Mouse (Mus musculus) CH12.LX (cell line): ENCODE results near the gene Stau1. TPM values are rescaled to one million over a fixed set of nuclear protein-coding genes. Genes with fewer than 3 reads are reported as not detected.

ENCODE experiments used
- DNase-seq: peaks from one replicate; pipeline ENCODE4 v3.0.0-alpha.2; 2013; ENCODE audit errors: extremely low read depth
- H3K27ac ChIP-seq: 2 replicates; pipeline ENCODE4 v1.5.1; 2012; ENCODE audit warnings: low read depth, mild to moderate bottlenecking, control low read depth, moderate library complexity; ENCODE audit not compliant: insufficient read depth
- H3K27me3 ChIP-seq: replicated peaks from 2 replicates; pipeline ENCODE3; 2012; ENCODE audit warnings: inconsistent platforms
- H3K36me3 ChIP-seq, 2 experiments: replicated peaks in 1 of 2; 2 replicates each; pipeline versions ENCODE3 to v1.6.1; 2012; ENCODE audit warnings: inconsistent platforms in 1 of 2, low read length in 1 of 2, mild to moderate bottlenecking in 1 of 2, mixed read lengths in 1 of 2, moderate library complexity in 1 of 2; ENCODE audit not compliant: control insufficient read depth in 1 of 2, insufficient read depth in 1 of 2
- H3K4me1 ChIP-seq, 2 experiments: 2 replicates each; pipeline ENCODE4 v1.6.1; 2012; ENCODE audit warnings: inconsistent platforms in 1 of 2, moderate library complexity in 1 of 2; ENCODE audit not compliant: insufficient read depth in 2 of 2, control insufficient read depth in 1 of 2
- H3K4me2 ChIP-seq: 2 replicates; pipeline ENCODE4 v1.6.1; 2012; ENCODE audit warnings: low read depth, mild to moderate bottlenecking, control low read depth; ENCODE audit not compliant: poor library complexity, insufficient read depth, severe bottlenecking
- H3K4me3 ChIP-seq, 3 experiments: fragments of 150-350 bp in 1 of 3; sonication (generic) in 1 of 3; replicated peaks in 1 of 3; 2 replicates each; pipeline versions ENCODE3 to v1.5.1; 2011 to 2012; ENCODE audit warnings: low read depth in 2 of 3, low read length in 2 of 3, mild to moderate bottlenecking in 2 of 3, moderate library complexity in 2 of 3, control low read depth in 1 of 3, improper control_type of control experiment in 1 of 3, inconsistent platforms in 1 of 3, mixed read lengths in 1 of 3; ENCODE audit not compliant: poor library complexity in 1 of 3
- H3K79me2 ChIP-seq: replicated peaks from 2 replicates; pipeline ENCODE4 v1.6.1; 2012; ENCODE audit warnings: mild to moderate bottlenecking, moderate library complexity; ENCODE audit not compliant: control insufficient read depth, poor library complexity, insufficient read depth, severe bottlenecking; ENCODE audit errors: extremely low read depth
- H3K9ac ChIP-seq: 2 replicates; pipeline ENCODE4 v1.6.1; 2012; ENCODE audit warnings: low read depth, mild to moderate bottlenecking, control low read depth, moderate library complexity; ENCODE audit not compliant: insufficient read depth
- H3K9me3 ChIP-seq: replicated peaks from 2 replicates; pipeline ENCODE3; 2012; ENCODE audit warnings: low read length, inconsistent platforms, mixed read lengths
- CHD1 ChIP-seq: IDR thresholded peaks from 2 replicates; pipeline ENCODE4 v1.6.1; 2012; ENCODE audit warnings: low read depth, low read length, improper control_type of control experiment, inconsistent platforms
- CHD2 ChIP-seq: IDR thresholded peaks from 2 replicates; pipeline ENCODE4 v1.6.1; 2011; ENCODE audit warnings: low read length, improper control_type of control experiment
- E2F4 ChIP-seq: IDR thresholded peaks from 2 replicates; pipeline ENCODE4 v1.6.1; 2011; ENCODE audit warnings: low read depth, low read length, improper control_type of control experiment; ENCODE audit not compliant: insufficient replicate concordance
- EP300 ChIP-seq: IDR thresholded peaks from 2 replicates; pipeline ENCODE4 v1.6.1; 2011; ENCODE audit warnings: low read length, improper control_type of control experiment
- ETS1 ChIP-seq: conservative IDR thresholded peaks from 2 replicates; pipeline ENCODE4 v1.6.1; 2012; ENCODE audit warnings: low read depth, mild to moderate bottlenecking, inconsistent platforms, low read length, improper control_type of control experiment, moderate library complexity
- GABPA ChIP-seq: IDR thresholded peaks from 2 replicates; pipeline ENCODE4 v1.6.1; 2012; ENCODE audit warnings: low read depth, low read length, improper control_type of control experiment, inconsistent platforms; ENCODE audit not compliant: insufficient replicate concordance
- HCFC1 ChIP-seq: IDR thresholded peaks from 2 replicates; pipeline ENCODE4 v1.6.1; 2012; ENCODE audit warnings: low read depth, mild to moderate bottlenecking, inconsistent platforms, low read length, improper control_type of control experiment
- IRF4 ChIP-seq: IDR thresholded peaks from 2 replicates; pipeline ENCODE4 v1.6.1; 2014; ENCODE audit warnings: low read depth, mild to moderate bottlenecking, inconsistent platforms, low read length, improper control_type of control experiment
- JUND ChIP-seq: conservative IDR thresholded peaks from 2 replicates; pipeline ENCODE4 v1.6.1; 2011; ENCODE audit warnings: low read depth, low read length, improper control_type of control experiment
- KAT2A ChIP-seq: IDR thresholded peaks from 2 replicates; pipeline ENCODE4 v1.6.1; 2012; ENCODE audit warnings: low read length, improper control_type of control experiment, inconsistent platforms; ENCODE audit not compliant: insufficient replicate concordance
- MAFK ChIP-seq: IDR thresholded peaks from 2 replicates; pipeline ENCODE4 v1.6.1; 2011; ENCODE audit warnings: low read length, improper control_type of control experiment; ENCODE audit not compliant: insufficient replicate concordance
- MAX ChIP-seq: IDR thresholded peaks from 2 replicates; pipeline ENCODE4 v1.6.1; 2011; ENCODE audit warnings: low read length, improper control_type of control experiment
- MAZ ChIP-seq: IDR thresholded peaks from 2 replicates; pipeline ENCODE4 v1.6.1; 2012; ENCODE audit warnings: low read depth, mild to moderate bottlenecking, inconsistent platforms, low read length, improper control_type of control experiment, moderate library complexity
- MEF2A ChIP-seq: IDR thresholded peaks from 2 replicates; pipeline ENCODE4 v1.6.1; 2014; ENCODE audit warnings: low read depth, mild to moderate bottlenecking, inconsistent platforms, low read length, improper control_type of control experiment, borderline replicate concordance
- MYC ChIP-seq: IDR thresholded peaks from 2 replicates; pipeline ENCODE4 v1.6.1; 2011; ENCODE audit warnings: low read depth, mild to moderate bottlenecking, improper control_type of control experiment, low read length
- NELFE ChIP-seq: IDR thresholded peaks from 2 replicates; pipeline ENCODE4 v1.6.1; 2011; ENCODE audit warnings: low read depth, low read length, improper control_type of control experiment
- NRF1 ChIP-seq: IDR thresholded peaks from 2 replicates; pipeline ENCODE4 v1.6.1; 2014; ENCODE audit warnings: low read depth, mild to moderate bottlenecking, inconsistent platforms, low read length, improper control_type of control experiment, moderate library complexity
- POLR2A ChIP-seq: IDR thresholded peaks from 2 replicates; pipeline ENCODE4 v1.6.1; 2011; ENCODE audit warnings: low read depth, mild to moderate bottlenecking, improper control_type of control experiment, low read length
- POLR2AphosphoS2 ChIP-seq: IDR thresholded peaks from 2 replicates; pipeline ENCODE4 v1.6.1; 2011; ENCODE audit warnings: low read depth, low read length, improper control_type of control experiment
- RAD21 ChIP-seq: IDR thresholded peaks from 2 replicates; pipeline ENCODE4 v1.6.1; 2011; ENCODE audit warnings: low read depth, mild to moderate bottlenecking, low read length, improper control_type of control experiment, moderate library complexity
- RCOR1 ChIP-seq: conservative IDR thresholded peaks from 2 replicates; pipeline ENCODE4 v1.6.1; 2012; ENCODE audit warnings: low read depth, mild to moderate bottlenecking, inconsistent platforms, low read length, improper control_type of control experiment
- SIN3A ChIP-seq: IDR thresholded peaks from 2 replicates; pipeline ENCODE4 v1.6.1; 2012; ENCODE audit warnings: low read length, improper control_type of control experiment, inconsistent platforms
- TBP ChIP-seq: conservative IDR thresholded peaks from 2 replicates; pipeline ENCODE4 v1.6.1; 2011; ENCODE audit warnings: low read depth, low read length, improper control_type of control experiment
- UBTF ChIP-seq: IDR thresholded peaks from 2 replicates; pipeline ENCODE4 v1.6.1; 2012; ENCODE audit warnings: low read depth, mild to moderate bottlenecking, inconsistent platforms, low read length, improper control_type of control experiment, moderate library complexity
- USF1 ChIP-seq: IDR thresholded peaks from 2 replicates; pipeline ENCODE4 v1.6.1; 2014; ENCODE audit warnings: low read depth, mild to moderate bottlenecking, inconsistent platforms, low read length, improper control_type of control experiment
- USF2 ChIP-seq: conservative IDR thresholded peaks from 2 replicates; pipeline ENCODE4 v1.6.1; 2011; ENCODE audit warnings: low read depth, low read length, improper control_type of control experiment
- ZC3H11A ChIP-seq: IDR thresholded peaks from 2 replicates; pipeline ENCODE4 v1.6.1; 2012; ENCODE audit warnings: low read depth, mild to moderate bottlenecking, inconsistent platforms, low read length, improper control_type of control experiment
- ZMIZ1 ChIP-seq: IDR thresholded peaks from 2 replicates; pipeline ENCODE4 v1.6.1; 2012; ENCODE audit warnings: low read depth, mild to moderate bottlenecking, inconsistent platforms, low read length, improper control_type of control experiment
- dilution Hi-C: fragments of 300-500 bp; cut with MboI; formaldehyde crosslinking; loops from 2 replicates; pipeline ENCODE4 v1.14.3; 2020; ENCODE audit warnings: low sequenced_read_pairs; ENCODE audit not compliant: extremely low pct_unique_long_range_greater_than_20kb, extremely low pct_ligation_motif_present
- in situ Hi-C: fragments of 300-500 bp; cut with MboI; formaldehyde crosslinking; loops from 3 replicates; pipeline ENCODE4 v1.14.3; 2019; ENCODE audit warnings: low sequenced_read_pairs, low pct_ligation_motif_present, low pct_unique_long_range_greater_than_20kb, mixed read lengths
- polyA plus RNA-seq: library from polyadenylated mRNA; unstranded; fragments of >175 nt; gene quantifications from 2 replicates; pipeline ENCODE4 v1.2.1, GENCODE M21; 2012; ENCODE audit warnings: low read depth; ENCODE audit not compliant: insufficient read length
- total RNA-seq, 2 experiments: library from RNA; depleted of rRNA; stranded (reverse); fragments of 300-350 nt in 1 of 2; fragments of >200 nt in 1 of 2; gene quantifications; 2 replicates each; pipeline ENCODE4 v1.2.3; 2012 to 2014

Stau1 gene
- total and polyA plus RNA-seq, 3 experiments, result 8.0 to 36.2 (median 10.3) TPM

- TF ChIP-seq IRF4 (peak; percentile 47; the same call in 1 of the 2 replicates), MEF2A (no peak; the same call in 1 of the 2 replicates), MYC (peak; percentile 80), HCFC1 (peak; percentile 92), UBTF (no peak), E2F4 (0 out of 2 replicates have a peak, but pooled peaks have one; percentile 14), CHD1 (no peak), KAT2A (peak; percentile 83; the same call in 1 of the 2 replicates), ETS1 (no peak), MAX (peak; percentile 91), RAD21 (no peak), EP300 (no peak), NELFE (peak; percentile 79), ZC3H11A (no peak), SIN3A (peak; percentile 75), RCOR1 (no peak), POLR2AphosphoS2 (peak; percentile 65; the same call in 1 of the 2 replicates), JUND (no peak), MAZ (no peak), TBP (peak; percentile 52; the same call in 1 of the 2 replicates)
Observed at GRCm38 (mm10) chr2:167014702-167015381, 18.7 kb upstream of the Stau1 start, which contains the start of gene Ddx27 (continued).

GRCm38 (mm10) chr2:167010546-167010945, 14.4 kb upstream of the Stau1 start:
- Histone ChIP-seq H3K27ac (no peak overlapping the region), H3K4me1 (no peaks in the 10 kb centered on the region), H3K4me2 (no peak overlapping the region), H3K4me3 (no peak overlapping the region), H3K79me2 (peaks cover 4% of the 10 kb centered on the region), H3K36me3 (no peaks in the 10 kb centered on the region), H3K9ac (no peak overlapping the region), H3K9me3 (no peaks in the 10 kb centered on the region), H3K27me3 (no peaks in the 10 kb centered on the region)
- no peak for DNase-seq
- dilution Hi-C loops, result no loop called here
- TF ChIP-seq MAFK (no peak), ZC3H11A (no peak), EP300 (no peak), NRF1 (no peak), MEF2A (no peak), ZMIZ1 (no peak), POLR2A (no peak), GABPA (no peak), RAD21 (no peak), MAZ (no peak), NELFE (no peak), CHD2 (no peak), KAT2A (no peak), SIN3A (no peak), USF2 (no peak), USF1 (no peak), RCOR1 (no peak), JUND (no peak), E2F4 (no peak)
- in situ Hi-C loops, result no loop called here
